Mouse (Mus musculus) embryonic facial prominence, embryonic 15.5 days (tissue): ENCODE results near the gene Pnma3. TPM values are rescaled to one million over a fixed set of nuclear protein-coding genes. Genes with fewer than 3 reads are reported as not detected.
"Not testable (repeated sequence)": the region's sequence is repeated elsewhere in the genome, so short reads cannot be mapped to it uniquely, and the experiment has no call there.

Experiments
- ATAC-seq: fragments of 200-750 bp; cut with Nextera tagmentation; 2 replicates; pipeline ENCODE4 v1.8.0; 2017; ENCODE audit warnings: low read depth, moderate TSS enrichment; ENCODE audit not compliant: insufficient number of reproducible peaks, low FRiP score, low TSS enrichment
- H3K27ac ChIP-seq: fragments of 300-500 bp; sonication (generic); replicated peaks from 2 replicates; pipeline ENCODE4 v1.5.1; 2015; ENCODE audit warnings: mild to moderate bottlenecking, inconsistent platforms
- H3K27me3 ChIP-seq: fragments of 300-500 bp; sonication (generic); 2 replicates; pipeline ENCODE4 v1.6.1; 2015; ENCODE audit warnings: inconsistent platforms
- H3K36me3 ChIP-seq: fragments of 300-500 bp; sonication (generic); 2 replicates; pipeline ENCODE4 v1.6.1; 2015; ENCODE audit warnings: mild to moderate bottlenecking, inconsistent platforms
- H3K4me1 ChIP-seq: fragments of 300-500 bp; sonication (generic); 2 replicates; pipeline ENCODE4 v1.6.1; 2015; ENCODE audit warnings: inconsistent platforms
- H3K4me2 ChIP-seq: fragments of 300-500 bp; sonication (generic); replicated peaks from 2 replicates; pipeline ENCODE4 v1.6.1; 2015; ENCODE audit warnings: mild to moderate bottlenecking, inconsistent platforms
- H3K4me3 ChIP-seq: fragments of 300-500 bp; sonication (generic); replicated peaks from 2 replicates; pipeline ENCODE4 v1.5.1; 2015; ENCODE audit warnings: mild to moderate bottlenecking, inconsistent platforms
- H3K9ac ChIP-seq: fragments of 300-500 bp; sonication (generic); 2 replicates; pipeline ENCODE4 v1.6.1; 2015; ENCODE audit warnings: inconsistent platforms
- H3K9me3 ChIP-seq: fragments of 300-500 bp; sonication (generic); replicated peaks from 2 replicates; pipeline ENCODE4 v1.6.1; 2016; ENCODE audit warnings: inconsistent platforms
- WGBS: fragments of 180-500 bp; shearing (Covaris S2); methylation state at CpG from one replicate; pipeline ENCODE4 v1.1.7; 2015; 5-methylcytosine and 5-hydroxymethylcytosine counted together
- polyA plus RNA-seq: library from polyadenylated mRNA; unstranded; fragments of >200 nt; fragmentation: Nextera tagmentation; extraction: Ambion mirVana; gene quantifications from 2 replicates; pipeline ENCODE4 v1.2.1, GENCODE M21; 2015

Gene Pnma3
- polyA plus RNA-seq = 0.12 and 0.16 TPM in 2 replicates

DNA sequence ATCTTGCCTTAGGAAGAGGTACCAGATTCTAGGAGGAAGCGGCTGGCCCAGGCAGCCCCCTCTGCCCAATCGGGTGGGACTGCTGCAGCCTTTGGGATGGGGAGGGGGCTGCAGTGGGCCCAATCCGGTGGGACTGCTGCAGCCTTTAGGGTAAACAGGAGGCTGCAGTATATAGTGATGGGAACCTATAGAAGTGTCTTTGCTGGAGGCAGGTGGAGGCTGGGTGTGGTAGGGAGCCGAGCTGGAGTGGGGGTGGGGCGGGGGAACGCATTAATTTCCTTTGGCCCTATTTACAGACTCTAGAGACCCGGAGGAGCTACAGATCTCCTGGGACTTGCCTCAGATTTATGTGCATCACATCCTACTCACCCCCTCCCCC lies at the start of gene Pnma3:
Gene Pnma3 (plus strand): TSS at position 373 of the 379 bp plus-strand sequence.
- 26% methylated on average over 7 of the region's 7 CpGs for WGBS
- Histone ChIP-seq H3K4me2 (peak within 1 kb of the TSS; percentile 38), H3K36me3 (no peaks in the 10 kb centered on the region), H3K9ac (no peak within 1 kb of the TSS), H3K4me3 (peak within 1 kb of the TSS; percentile 18), H3K9me3 (no peaks in the 10 kb centered on the region), H3K27me3 (peaks cover 14% of the 10 kb centered on the region; the same call in 1 of the 2 replicates), H3K27ac (no peak within 1 kb of the TSS), H3K4me1 (0 out of 2 replicates have a peak, but pooled peaks cover 5% of the 10 kb centered on the region)
- ATAC-seq = no peak

DNA sequence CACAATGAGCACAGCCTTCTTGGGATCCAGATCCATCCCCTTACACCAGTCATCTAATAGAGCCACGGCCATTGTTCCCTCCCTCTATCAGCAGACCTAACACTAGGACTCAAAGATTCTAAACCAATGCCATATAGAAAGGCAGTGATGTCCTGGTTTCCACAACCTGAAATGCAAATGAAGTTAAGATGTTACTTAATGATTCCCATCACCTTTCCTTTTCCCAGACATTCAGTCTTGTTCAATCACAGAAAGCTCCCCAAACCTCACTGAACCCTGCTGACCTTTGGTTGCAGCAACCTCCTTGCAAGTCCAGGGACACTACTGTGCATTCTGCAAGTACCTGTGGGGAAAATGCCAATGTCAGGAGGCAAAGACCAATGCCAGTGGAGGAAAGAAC lies 27.6 kb upstream of the Pnma3 start, which contains the start of gene Pnma5:
Gene Pnma5 (minus strand): TSS at position 101 of the 400 bp plus-strand sequence.
- Histone ChIP-seq H3K27me3 (no peaks in the 10 kb centered on the region), H3K27ac (no peak within 1 kb of the TSS), H3K4me2 (no peak within 1 kb of the TSS), H3K4me1 (no peaks in the 10 kb centered on the region), H3K9ac (no peak within 1 kb of the TSS), H3K9me3 (no peaks in the 10 kb centered on the region), H3K36me3 (no peaks in the 10 kb centered on the region), H3K4me3 (no peak within 1 kb of the TSS)
- WGBS = 80% methylated on average over 1 of the region's 1 CpGs
- no peak for ATAC-seq

DNA sequence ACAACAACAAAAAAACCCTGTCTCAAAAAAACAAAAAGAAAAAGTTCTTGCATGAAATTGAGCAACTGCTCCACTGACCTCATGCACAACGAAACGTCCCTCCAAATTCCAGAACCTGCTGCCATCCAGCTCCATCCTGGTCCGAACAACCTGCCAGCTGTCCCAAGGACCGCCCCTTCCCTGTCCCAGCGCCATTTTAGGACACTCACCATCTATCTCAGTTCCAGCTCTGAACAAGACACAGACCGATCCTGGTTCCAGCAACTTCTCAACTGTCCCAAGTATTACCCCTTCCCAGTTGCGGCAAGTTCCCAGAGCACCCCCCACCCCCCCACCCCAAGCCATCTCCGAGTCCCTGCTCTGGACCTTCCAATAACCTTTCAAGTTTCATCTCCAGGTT lies 25.8 kb upstream of the Pnma3 start:
- 85% methylated on average over 8 of the region's 8 CpGs for WGBS
- Histone ChIP-seq H3K9me3 (no peaks in the 10 kb centered on the region), H3K36me3 (no peaks in the 10 kb centered on the region), H3K4me2 (no peak overlapping the region), H3K27me3 (no peaks in the 10 kb centered on the region), H3K9ac (no peak overlapping the region), H3K4me1 (no peaks in the 10 kb centered on the region), H3K27ac (no peak overlapping the region), H3K4me3 (no peak overlapping the region)
- no peak for ATAC-seq

DNA sequence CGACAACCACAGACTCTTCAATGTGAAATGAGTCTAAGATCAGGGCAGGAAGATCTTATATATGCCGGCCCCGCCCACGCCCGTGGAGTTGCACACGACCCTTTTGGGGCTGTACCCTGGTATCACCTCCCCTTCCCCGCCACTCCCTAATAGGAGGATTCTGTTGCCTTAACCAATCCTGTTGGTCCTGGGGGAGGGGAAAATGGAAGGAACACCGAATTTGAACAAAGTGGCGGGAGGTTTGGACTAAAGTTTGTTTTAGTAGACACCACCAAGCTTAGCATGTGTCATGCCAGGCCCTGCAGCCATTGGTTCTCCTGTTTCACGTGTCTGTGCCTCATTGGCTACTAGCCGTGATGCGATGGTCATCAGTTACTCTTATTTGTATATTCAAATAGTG lies 24.9 kb upstream of the Pnma3 start:
- no peak for ATAC-seq
- 87% methylated on average over 12 of the region's 12 CpGs for WGBS
- H3K4me2 ChIP-seq = no peak overlapping the region
- H3K9ac ChIP-seq = no peak overlapping the region
- H3K9me3 ChIP-seq = no peaks in the 10 kb centered on the region
- no peaks in the 10 kb centered on the region for H3K36me3 ChIP-seq
- no peak overlapping the region for H3K27ac ChIP-seq
- no peak overlapping the region for H3K4me3 ChIP-seq
- H3K4me1 ChIP-seq = no peaks in the 10 kb centered on the region
- no peaks in the 10 kb centered on the region for H3K27me3 ChIP-seq

DNA sequence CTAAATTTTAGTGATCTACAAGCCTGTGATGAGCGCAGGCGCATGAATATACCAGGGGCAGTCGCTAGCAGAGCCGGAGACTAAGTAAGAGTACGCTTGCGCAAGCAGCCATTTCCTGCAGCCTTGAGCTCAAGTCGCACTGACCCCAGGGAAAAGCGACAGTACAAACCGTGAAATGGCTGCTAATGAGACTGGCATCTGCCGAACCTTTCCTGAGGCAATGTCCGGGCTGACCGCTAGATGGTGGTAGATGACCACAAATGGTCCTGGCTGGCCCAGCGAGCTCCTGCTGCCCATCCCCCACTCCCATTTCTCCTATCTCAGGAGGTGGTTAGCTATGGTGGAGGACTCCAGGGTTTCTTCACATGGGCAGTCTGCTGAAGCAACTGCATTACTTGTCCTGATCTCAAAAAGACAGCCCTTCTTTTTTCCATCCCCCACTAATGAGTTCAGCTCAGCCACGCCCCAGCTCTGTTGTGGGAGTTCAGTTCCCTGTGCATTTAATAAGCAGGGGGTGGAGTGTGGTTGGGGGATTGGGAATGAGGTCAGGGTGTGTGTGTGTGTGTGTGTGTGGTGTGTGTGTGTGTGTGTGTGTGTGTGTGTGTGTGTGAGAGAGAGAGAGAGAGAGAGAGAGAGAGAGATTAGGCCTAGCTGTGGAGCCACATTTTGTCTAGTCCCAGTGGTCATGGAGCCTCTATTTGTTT lies 10.6 kb upstream of the Pnma3 start:
- Histone ChIP-seq H3K9me3 (no peaks in the 10 kb centered on the region), H3K4me2 (peak overlapping the region; percentile 29), H3K9ac (no peak overlapping the region), H3K27ac (no peak overlapping the region), H3K27me3 (no peaks in the 10 kb centered on the region), H3K4me3 (peak overlapping the region; percentile 15; the same call in 1 of the 2 replicates), H3K4me1 (no peaks in the 10 kb centered on the region), H3K36me3 (no peaks in the 10 kb centered on the region)
- peak; percentile 87 for ATAC-seq
- 9% methylated on average over 14 of the region's 14 CpGs for WGBS

DNA sequence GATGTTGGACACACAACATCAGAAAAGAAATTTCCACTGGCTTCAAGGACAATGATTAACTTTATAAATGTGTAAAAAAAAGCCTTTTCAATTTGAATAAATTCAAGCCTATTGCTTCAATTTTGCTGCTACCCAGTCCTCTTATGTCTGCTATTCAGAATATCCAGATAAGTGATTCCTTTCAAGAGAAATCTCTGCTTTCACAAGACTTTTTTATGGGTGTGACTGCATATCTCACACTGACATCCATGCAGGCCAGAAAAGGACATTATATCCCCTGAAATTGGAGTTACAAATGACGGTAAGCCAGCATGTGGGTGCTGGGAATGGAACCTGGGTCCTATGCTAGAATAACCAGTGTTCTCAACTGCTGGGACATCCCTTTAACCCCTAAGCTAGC lies 3.1 kb upstream of the Pnma3 start:
- Histone ChIP-seq H3K4me1 (0 out of 2 replicates have a peak, but pooled peaks cover 5% of the 10 kb centered on the region), H3K27me3 (peaks cover 14% of the 10 kb centered on the region; the same call in 1 of the 2 replicates), H3K4me2 (no peak overlapping the region), H3K9me3 (no peaks in the 10 kb centered on the region), H3K27ac (no peak overlapping the region), H3K36me3 (no peaks in the 10 kb centered on the region), H3K9ac (no peak overlapping the region), H3K4me3 (no peak overlapping the region)
- no peak for ATAC-seq
- 83% methylated on average over 1 of the region's 1 CpGs for WGBS

DNA sequence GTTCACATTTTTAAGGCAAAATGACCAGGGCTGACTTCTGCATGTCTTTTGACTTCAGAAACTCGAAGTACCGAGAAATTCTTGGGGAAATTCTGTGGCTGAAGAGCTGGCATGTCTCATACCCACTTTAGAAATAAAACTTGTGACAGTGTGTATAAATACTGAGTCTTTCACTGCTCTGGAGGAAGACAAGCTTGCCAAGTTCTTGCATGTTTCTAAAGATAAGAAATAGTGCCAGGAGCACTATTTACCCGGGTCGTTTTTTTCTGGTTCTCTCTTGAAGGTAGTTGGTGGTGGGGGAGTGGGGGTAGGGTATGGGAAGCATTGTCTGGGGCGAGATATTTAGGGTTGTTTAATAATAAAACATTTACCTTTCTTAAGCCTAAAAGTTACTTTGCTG lies 2.3 kb upstream of the Pnma3 start:
- 47% methylated on average over 5 of the region's 5 CpGs for WGBS
- H3K27ac ChIP-seq = no peak overlapping the region

DNA sequence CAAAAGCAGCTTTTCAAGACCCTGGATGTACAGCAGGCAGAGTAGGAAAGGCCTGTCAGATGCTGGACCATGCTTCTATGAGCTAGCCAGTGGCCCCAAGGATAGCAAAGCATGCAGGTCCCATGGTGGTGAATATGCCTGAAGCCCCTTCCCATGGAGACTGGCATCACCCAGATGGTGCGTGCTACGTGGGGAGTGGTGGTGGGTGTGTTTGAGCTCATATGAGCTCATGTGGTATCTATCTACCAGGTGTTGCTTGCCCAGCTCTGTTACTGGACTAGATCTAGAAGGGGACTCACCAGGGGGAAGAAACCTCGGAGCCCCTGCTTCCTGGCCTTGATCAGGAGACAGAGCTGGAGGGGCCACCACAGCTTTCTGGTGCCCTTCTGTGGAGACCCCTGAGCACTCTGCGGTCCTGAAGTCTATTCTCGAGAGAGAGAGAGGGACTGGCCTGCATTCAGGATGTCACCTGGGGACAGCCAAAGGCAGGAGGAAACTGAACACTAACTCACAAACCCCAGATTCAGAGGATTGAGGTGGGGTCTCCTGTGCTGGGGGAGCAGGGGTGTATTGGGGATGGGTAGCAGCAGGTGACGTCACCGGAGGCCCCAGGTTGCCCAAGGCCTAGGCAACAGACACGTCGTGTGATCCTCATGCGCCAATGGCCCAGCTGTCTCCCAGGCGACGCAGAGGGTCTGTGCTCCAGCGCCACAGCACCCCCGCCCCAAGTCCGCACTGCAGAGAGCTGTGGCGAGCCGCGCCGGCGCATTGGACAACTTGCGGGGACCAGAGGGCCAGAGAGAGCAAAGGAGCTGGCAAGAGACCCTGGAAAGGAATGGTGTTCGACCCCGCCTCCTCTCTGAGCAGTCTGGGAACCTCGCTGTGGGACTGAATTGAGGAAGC lies 824 bp upstream of the Pnma3 start:
- no peak overlapping the region for H3K27ac ChIP-seq
- no peak overlapping the region for H3K9ac ChIP-seq
- no peaks in the 10 kb centered on the region for H3K36me3 ChIP-seq
- WGBS = 34% methylated on average over 24 of the region's 24 CpGs
- no peaks in the 10 kb centered on the region for H3K9me3 ChIP-seq
- H3K4me2 ChIP-seq = peak overlapping the region; percentile 38
- H3K4me1 ChIP-seq = 0 out of 2 replicates have a peak, but pooled peaks cover 5% of the 10 kb centered on the region
- no peak for ATAC-seq
- H3K4me3 ChIP-seq = peak overlapping the region; percentile 18
- H3K27me3 ChIP-seq = peaks cover 14% of the 10 kb centered on the region; the same call in 1 of the 2 replicates

More for the DNA sequence above, 2.3 kb upstream of the Pnma3 start:
- no peak for ATAC-seq
- no peaks in the 10 kb centered on the region for H3K9me3 ChIP-seq
- H3K4me2 ChIP-seq = no peak overlapping the region
- peaks cover 14% of the 10 kb centered on the region; the same call in 1 of the 2 replicates for H3K27me3 ChIP-seq
- no peak overlapping the region for H3K9ac ChIP-seq
- H3K36me3 ChIP-seq = no peaks in the 10 kb centered on the region
- H3K4me1 ChIP-seq = 0 out of 2 replicates have a peak, but pooled peaks cover 5% of the 10 kb centered on the region
- no peak overlapping the region for H3K4me3 ChIP-seq

DNA sequence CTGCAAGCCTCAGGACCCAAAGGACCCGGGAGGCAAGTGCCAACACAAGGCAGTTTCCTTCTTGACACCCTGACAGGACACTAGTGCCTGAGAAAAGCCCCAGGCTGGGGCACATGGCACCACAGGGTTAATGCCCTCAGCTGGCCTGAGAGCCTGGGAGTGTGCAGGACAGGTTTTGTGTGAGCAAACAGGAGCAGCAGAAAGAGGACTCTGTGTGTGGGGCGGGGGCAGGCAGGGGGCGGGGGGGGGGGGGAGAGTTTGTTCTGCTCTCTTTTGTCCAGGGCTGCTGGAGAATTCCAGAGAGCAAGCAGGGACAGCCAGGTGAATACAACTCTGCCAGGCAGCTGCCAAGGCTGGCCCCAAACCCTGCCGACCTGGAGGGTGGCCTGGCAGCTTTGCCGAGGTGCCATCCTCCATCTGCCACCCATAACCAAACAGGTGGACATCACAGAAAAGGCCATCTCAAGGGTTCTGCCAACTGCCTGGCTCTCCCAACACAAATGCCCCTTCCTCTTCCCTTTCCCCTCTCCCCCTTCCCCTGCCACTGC lies 2.3 kb downstream of the Pnma3 start:
- peaks cover 14% of the 10 kb centered on the region; the same call in 1 of the 2 replicates for H3K27me3 ChIP-seq
- not testable (repeated sequence) for H3K4me1 ChIP-seq, H3K36me3 ChIP-seq, H3K27ac ChIP-seq, H3K9me3 ChIP-seq, H3K4me2 ChIP-seq, H3K9ac ChIP-seq, ATAC-seq, H3K4me3 ChIP-seq
- no CpG with 5 or more reads among the region's 5 CpGs for WGBS

DNA sequence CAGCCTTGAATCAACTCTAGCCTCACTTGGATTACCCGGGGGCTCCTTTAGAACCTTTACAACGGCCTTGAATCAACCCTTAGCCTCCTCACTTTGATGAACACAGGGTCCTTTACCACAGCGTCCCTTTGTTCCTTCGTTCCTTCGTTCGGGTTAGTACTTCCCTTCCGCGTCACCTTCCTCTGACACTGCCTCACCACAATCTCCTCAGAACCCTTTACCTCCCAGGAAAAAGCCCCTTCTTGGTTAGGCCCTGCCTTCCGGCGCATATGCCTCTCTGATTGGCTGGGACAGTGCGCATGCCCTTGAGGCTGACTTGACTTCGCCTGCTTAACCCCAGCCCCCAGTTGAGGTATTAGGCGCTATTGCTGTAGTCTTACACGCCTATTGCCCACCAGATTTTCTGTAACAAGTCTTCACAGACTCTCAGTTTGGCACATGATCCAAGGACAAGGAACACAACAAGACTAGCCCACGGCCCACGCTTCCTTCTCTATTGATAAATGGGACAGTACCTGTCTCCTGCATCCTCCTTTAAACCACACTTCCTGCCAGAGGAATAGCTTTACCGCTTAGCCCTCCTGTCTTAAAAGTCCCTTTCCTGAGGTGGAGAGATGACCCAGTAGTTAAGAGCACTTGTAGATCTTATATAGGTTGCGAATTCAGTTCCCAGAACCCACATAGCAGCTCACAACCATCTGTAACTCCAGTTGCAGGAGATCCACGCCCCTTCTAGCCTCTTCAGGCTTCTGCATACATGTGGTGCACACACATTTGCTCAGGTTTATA lies 17.9 kb downstream of the Pnma3 start, which contains the start of gene Xlr4a:
Gene Xlr4a (minus strand): TSS at position 212 of the 789 bp plus-strand sequence.
- H3K4me2 ChIP-seq, H3K9ac ChIP-seq, H3K4me3 ChIP-seq, H3K27me3 ChIP-seq, H3K27ac ChIP-seq, ATAC-seq, H3K36me3 ChIP-seq, H3K9me3 ChIP-seq, H3K4me1 ChIP-seq: not testable (repeated sequence)
- 83% methylated on average over 19 of the region's 19 CpGs for WGBS
